Mouse (Mus musculus) forebrain, embryonic 10.5 days (tissue): ENCODE measurements at regions not wholly inside any gene's neighbourhood (a gene's known extent, or its start where the extent isn't known, plus 50 kb on each side); places are given as distances from the start of the nearest gene placed in this dataset.

Source experiments
- DNase-seq: peaks from one replicate; pipeline ENCODE4 v3.0.0-alpha.2; 2017; ENCODE audit warnings: low spot score; ENCODE audit errors: extremely low spot score
- H3K27ac ChIP-seq: fragments of 300-500 bp; sonication (generic); 2 replicates; pipeline ENCODE4 v1.5.1; 2016; ENCODE audit warnings: mild to moderate bottlenecking
- H3K27me3 ChIP-seq: fragments of 300-500 bp; sonication (generic); 2 replicates; pipeline ENCODE4 v1.6.1; 2016; ENCODE audit warnings: mild to moderate bottlenecking; ENCODE audit not compliant: poor library complexity, severe bottlenecking
- H3K36me3 ChIP-seq: fragments of 300-500 bp; sonication (generic); replicated peaks from 2 replicates; pipeline ENCODE4 v1.6.1; 2016; ENCODE audit warnings: mild to moderate bottlenecking, moderate library complexity
- H3K4me1 ChIP-seq: fragments of 300-500 bp; sonication (generic); 2 replicates; pipeline ENCODE4 v1.6.1; 2016
- H3K4me3 ChIP-seq: fragments of 300-500 bp; sonication (generic); 2 replicates; pipeline ENCODE4 v1.5.1; 2016; ENCODE audit warnings: mild to moderate bottlenecking, moderate library complexity
- H3K9me3 ChIP-seq: fragments of 300-500 bp; sonication (generic); 2 replicates; pipeline ENCODE4 v1.6.1; 2016; ENCODE audit warnings: mild to moderate bottlenecking, moderate library complexity
- WGBS: fragments of 180-500 bp; shearing (Covaris S2); methylation state at CpG from one replicate; pipeline ENCODE4 v1.1.7; 2016; 5-methylcytosine and 5-hydroxymethylcytosine counted together

GRCm38 (mm10) chr10:92455195-92455594 is 267.0 kb downstream of the Nedd1 start:
- Histone ChIP-seq H3K27me3 (no peaks in the 10 kb centered on the region), H3K36me3 (no peaks in the 10 kb centered on the region), H3K27ac (no peak overlapping the region), H3K4me1 (no peaks in the 10 kb centered on the region), H3K4me3 (no peak overlapping the region), H3K9me3 (no peaks in the 10 kb centered on the region)
- DNase-seq = no peak
- 87% methylated on average over 1 of the region's 1 CpGs for WGBS

GRCm38 (mm10) chr10:92453550-92453949 is 268.7 kb downstream of the Nedd1 start:
- H3K27me3 ChIP-seq = no peaks in the 10 kb centered on the region; the same call in 1 of the 2 replicates
- 92% methylated on average over 5 of the region's 5 CpGs for WGBS
- H3K4me3 ChIP-seq = no peak overlapping the region
- no peak overlapping the region for H3K27ac ChIP-seq
- no peaks in the 10 kb centered on the region for H3K36me3 ChIP-seq
- DNase-seq = no peak
- no peaks in the 10 kb centered on the region for H3K4me1 ChIP-seq
- H3K9me3 ChIP-seq = no peaks in the 10 kb centered on the region

GRCm38 (mm10) chr10:92445957-92446356 is 276.3 kb downstream of the Nedd1 start:
- Histone ChIP-seq H3K4me3 (no peak overlapping the region), H3K27me3 (peaks cover 18% of the 10 kb centered on the region), H3K9me3 (no peaks in the 10 kb centered on the region), H3K36me3 (no peaks in the 10 kb centered on the region), H3K27ac (no peak overlapping the region), H3K4me1 (no peaks in the 10 kb centered on the region; the same call in 1 of the 2 replicates)
- WGBS = 97% methylated on average over 2 of the region's 2 CpGs
- no peak for DNase-seq

- Histone ChIP-seq H3K9me3 (no peaks in the 10 kb centered on the region), H3K36me3 (no peaks in the 10 kb centered on the region), H3K27me3 (peaks cover 45% of the 10 kb centered on the region), H3K27ac (0 out of 2 replicates have a peak overlapping the region, but pooled peaks have one; percentile 46), H3K4me1 (peaks cover 22% of the 10 kb centered on the region), H3K4me3 (no peak overlapping the region)
- DNase-seq = peak; percentile 46
- 35% methylated on average over 8 of the region's 8 CpGs for WGBS
These were observed 283.4 kb downstream of the Nedd1 start for GRCm38 (mm10) chr10:92438621-92439394.

- peak overlapping the region; percentile 76 for H3K27ac ChIP-seq
- WGBS = 49% methylated on average over 7 of the region's 7 CpGs
- H3K27me3 ChIP-seq = no peaks in the 10 kb centered on the region
- H3K36me3 ChIP-seq = no peaks in the 10 kb centered on the region
- no peaks in the 10 kb centered on the region for H3K9me3 ChIP-seq
- H3K4me1 ChIP-seq = peaks cover 47% of the 10 kb centered on the region
- H3K4me3 ChIP-seq = no peak overlapping the region
- no peak for DNase-seq
These were observed 293.0 kb downstream of the Nedd1 start for GRCm38 (mm10) chr10:92429256-92429655.

GRCm38 (mm10) chr10:92428026-92428425 is 294.2 kb downstream of the Nedd1 start:
- H3K27me3 ChIP-seq = no peaks in the 10 kb centered on the region
- no peaks in the 10 kb centered on the region for H3K36me3 ChIP-seq
- H3K4me3 ChIP-seq = no peak overlapping the region
- 28% methylated on average over 4 of the region's 4 CpGs for WGBS
- peaks cover 47% of the 10 kb centered on the region for H3K4me1 ChIP-seq
- peak overlapping the region; percentile 76; the same call in 1 of the 2 replicates for H3K27ac ChIP-seq
- DNase-seq = no peak
- H3K9me3 ChIP-seq = no peaks in the 10 kb centered on the region

- H3K27ac ChIP-seq = peak overlapping the region; percentile 70; the same call in 1 of the 2 replicates
- no peak overlapping the region for H3K4me3 ChIP-seq
- H3K36me3 ChIP-seq = no peaks in the 10 kb centered on the region
- H3K9me3 ChIP-seq = no peaks in the 10 kb centered on the region
- no peak for DNase-seq
- WGBS = 71% methylated on average over 6 of the region's 6 CpGs
- no peaks in the 10 kb centered on the region for H3K27me3 ChIP-seq
- H3K4me1 ChIP-seq = peaks cover 47% of the 10 kb centered on the region
These were observed 295.8 kb downstream of the Nedd1 start for GRCm38 (mm10) chr10:92426443-92426842.

GRCm38 (mm10) chr10:92412737-92413136 is 309.5 kb downstream of the Nedd1 start:
- no peaks in the 10 kb centered on the region for H3K36me3 ChIP-seq
- no peaks in the 10 kb centered on the region for H3K27me3 ChIP-seq
- DNase-seq = no peak
- no peak overlapping the region for H3K4me3 ChIP-seq
- 94% methylated on average over 7 of the region's 7 CpGs for WGBS
- peaks cover 11% of the 10 kb centered on the region for H3K4me1 ChIP-seq
- no peak overlapping the region for H3K27ac ChIP-seq
- no peaks in the 10 kb centered on the region for H3K9me3 ChIP-seq

GRCm38 (mm10) chr10:92410813-92411325 is 311.4 kb downstream of the Nedd1 start:
- H3K27me3 ChIP-seq = peaks cover 7% of the 10 kb centered on the region
- no peaks in the 10 kb centered on the region for H3K36me3 ChIP-seq
- H3K4me3 ChIP-seq = no peak overlapping the region
- no peaks in the 10 kb centered on the region for H3K9me3 ChIP-seq
- no peak overlapping the region for H3K27ac ChIP-seq
- peaks cover 12% of the 10 kb centered on the region for H3K4me1 ChIP-seq
- 48% methylated on average over 5 of the region's 5 CpGs for WGBS
- no peak for DNase-seq

- Histone ChIP-seq H3K4me3 (peak overlapping the region; percentile 30), H3K9me3 (no peaks in the 10 kb centered on the region), H3K36me3 (no peaks in the 10 kb centered on the region), H3K4me1 (peaks cover 32% of the 10 kb centered on the region), H3K27ac (peak overlapping the region; percentile 74), H3K27me3 (peaks cover 21% of the 10 kb centered on the region)
- WGBS = 30% methylated on average over 15 of the region's 15 CpGs
- no peak for DNase-seq
These were observed 317.4 kb downstream of the Nedd1 start for GRCm38 (mm10) chr10:92404697-92405293.

GRCm38 (mm10) chr10:92400587-92401090 is 321.6 kb downstream of the Nedd1 start:
- Histone ChIP-seq H3K4me3 (no peak overlapping the region), H3K27ac (peak overlapping the region; percentile 4; the same call in 1 of the 2 replicates), H3K27me3 (peaks cover 12% of the 10 kb centered on the region; the same call in 1 of the 2 replicates), H3K36me3 (no peaks in the 10 kb centered on the region), H3K9me3 (no peaks in the 10 kb centered on the region), H3K4me1 (peaks cover 23% of the 10 kb centered on the region)
- no peak for DNase-seq
- WGBS = 78% methylated on average over 5 of the region's 5 CpGs

GRCm38 (mm10) chr10:92389176-92389732 is 333.0 kb downstream of the Nedd1 start:
- H3K36me3 ChIP-seq = no peaks in the 10 kb centered on the region
- no peaks in the 10 kb centered on the region for H3K9me3 ChIP-seq
- peaks cover 9% of the 10 kb centered on the region for H3K4me1 ChIP-seq
- no peaks in the 10 kb centered on the region for H3K27me3 ChIP-seq
- H3K27ac ChIP-seq = peak overlapping the region; percentile 52; the same call in 1 of the 2 replicates
- DNase-seq = no peak
- 70% methylated on average over 7 of the region's 7 CpGs for WGBS
- H3K4me3 ChIP-seq = no peak overlapping the region
